Mouse (Mus musculus) liver, postnatal 0 days (tissue): Measurements from ENCODE around the gene Cbx4. TPM values are rescaled to one million over a fixed set of nuclear protein-coding genes. Genes with fewer than 3 reads are reported as not detected.

Experiments
- ATAC-seq: fragments of 200-750 bp; cut with Nextera tagmentation; 2 replicates; pipeline ENCODE4 v1.8.0; 2017; ENCODE audit warnings: mild to moderate bottlenecking, moderate library complexity
- DNase-seq: peaks from one replicate; pipeline ENCODE4 v3.0.0-alpha.2; 2016
- H3K27ac ChIP-seq: fragments of 300-500 bp; sonication (generic); 2 replicates; pipeline ENCODE4 v1.5.1; 2014; ENCODE audit warnings: antibody characterized with exemption, moderate library complexity, mild to moderate bottlenecking, low read depth
- H3K27me3 ChIP-seq: fragments of 300-500 bp; sonication (generic); 2 replicates; pipeline ENCODE4 v1.6.1; 2014; ENCODE audit warnings: low read length, control low read depth, mixed read lengths; ENCODE audit not compliant: insufficient read depth
- H3K36me3 ChIP-seq: fragments of 300-500 bp; sonication (generic); replicated peaks from 2 replicates; pipeline ENCODE4 v1.6.1; 2014; ENCODE audit warnings: mild to moderate bottlenecking, control low read depth, low read length, moderate library complexity, mixed read lengths; ENCODE audit not compliant: insufficient read depth
- H3K4me1 ChIP-seq: fragments of 300-500 bp; sonication (generic); 2 replicates; pipeline ENCODE4 v1.6.1; 2014; ENCODE audit warnings: antibody characterized with exemption, mild to moderate bottlenecking, control low read depth; ENCODE audit not compliant: insufficient read depth
- H3K4me2 ChIP-seq: fragments of 300-500 bp; sonication (generic); 2 replicates; pipeline ENCODE4 v1.6.1; 2014; ENCODE audit warnings: low read depth, mild to moderate bottlenecking, low read length, moderate library complexity, mixed read lengths
- H3K4me3 ChIP-seq: fragments of 300-500 bp; sonication (generic); 2 replicates; pipeline ENCODE4 v1.5.1; 2014; ENCODE audit warnings: low read depth, low read length
- H3K9ac ChIP-seq: fragments of 300-500 bp; sonication (generic); replicated peaks from 2 replicates; pipeline ENCODE4 v1.6.1; 2014; ENCODE audit warnings: mild to moderate bottlenecking, moderate library complexity
- H3K9me3 ChIP-seq: fragments of 300-500 bp; sonication (generic); 2 replicates; pipeline ENCODE4 v1.6.1; 2016; ENCODE audit warnings: mild to moderate bottlenecking, control low read depth, low read length, mixed read lengths
- CTCF ChIP-seq: sonication (generic); IDR thresholded peaks from 2 replicates; pipeline ENCODE4 v1.5.1; 2016; ENCODE audit warnings: antibody characterized with exemption, low read depth
- EP300 ChIP-seq: IDR thresholded peaks from 2 replicates; pipeline ENCODE4 v1.6.1; 2016; ENCODE audit warnings: antibody characterized with exemption, low read depth, mild to moderate bottlenecking
- WGBS: fragments of 180-500 bp; shearing (Covaris S2); extraction: QIAGEN DNeasy Blood & Tissue Kit; methylation state at CpG from one replicate; pipeline ENCODE4 v1.1.7; 2014; ENCODE audit not compliant: insufficient replicate concordance; 5-methylcytosine and 5-hydroxymethylcytosine counted together
- polyA plus RNA-seq: library from polyadenylated mRNA; unstranded; fragments of >200 nt; fragmentation: Nextera tagmentation; extraction: Ambion mirVana; gene quantifications from 2 replicates; pipeline ENCODE4 v1.2.1, GENCODE M21; 2015

Gene Cbx4
- polyA plus RNA-seq, 1 experiment from 2014 or later, result 2.8 TPM

GRCm38 (mm10) chr11:119055571-119056131, 30.4 kb downstream of the Cbx4 start:
- Histone ChIP-seq H3K36me3 (no peaks in the 10 kb centered on the region), H3K4me3 (peak overlapping the region; percentile 59), H3K4me2 (peak overlapping the region; percentile 96), H3K9me3 (no peaks in the 10 kb centered on the region), H3K27me3 (peaks cover 100% of the 10 kb centered on the region), H3K4me1 (peaks cover 50% of the 10 kb centered on the region), H3K9ac (no peak overlapping the region), H3K27ac (no peak overlapping the region)
- ATAC-seq (no peak), DNase-seq (no peak)
- 2% methylated on average over 32 of the region's 32 CpGs for WGBS
- no peak for TF ChIP-seq CTCF
- no peak for TF ChIP-seq EP300

DNA sequence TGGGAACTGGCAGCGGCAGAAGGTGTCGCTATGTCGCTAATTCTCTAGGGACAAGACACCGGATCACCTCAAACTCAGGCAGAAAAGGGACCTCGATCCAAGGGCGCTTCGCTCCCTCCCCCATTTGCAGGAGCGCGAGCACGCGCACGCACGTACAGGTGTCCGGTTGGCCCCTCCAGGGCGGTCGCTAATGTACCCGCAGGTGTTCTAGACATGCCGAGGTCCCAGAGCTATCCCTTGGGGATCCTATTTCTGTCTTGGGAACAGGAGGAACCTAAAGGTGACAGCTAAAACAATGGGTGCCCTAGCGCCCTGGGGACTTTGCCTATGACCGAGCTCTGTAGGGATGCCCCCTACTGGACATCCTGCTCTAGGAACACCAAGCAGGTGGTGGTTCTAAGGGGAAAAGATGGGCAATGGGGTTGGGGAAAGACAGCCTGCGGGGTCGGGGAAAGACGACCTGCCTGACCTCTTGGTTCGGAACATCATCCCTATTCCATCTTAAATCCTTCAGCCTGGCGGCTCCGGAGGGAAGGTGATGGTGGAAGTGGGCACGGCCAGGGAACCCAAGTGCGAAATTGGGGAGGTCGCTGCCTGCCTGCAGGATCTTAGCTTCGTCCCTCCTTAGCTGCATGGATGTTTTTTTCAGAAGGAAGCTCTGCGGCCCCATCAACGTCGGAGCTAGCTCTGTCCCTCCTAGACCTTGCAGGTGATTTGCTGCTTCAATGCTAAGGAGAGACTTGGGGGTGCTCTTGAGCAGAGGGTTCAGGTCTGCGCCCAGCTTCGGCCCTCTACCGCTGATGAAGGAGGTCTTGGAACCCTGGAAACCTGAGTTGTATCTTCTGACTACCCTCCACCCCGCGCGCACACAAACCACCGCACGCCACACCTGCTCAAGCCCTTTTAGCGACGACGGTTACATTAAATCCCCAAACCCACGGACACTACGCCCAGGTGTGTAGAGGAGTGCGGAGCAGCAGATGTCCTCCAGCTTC, 31.4 kb downstream of the Cbx4 start:
- TF ChIP-seq EP300 (no peak), CTCF (peak; percentile 61)
- H3K27me3 ChIP-seq, result peaks cover 100% of the 10 kb centered on the region
- peak; percentile 39 for DNase-seq
- ATAC-seq, result no peak
- H3K4me1 ChIP-seq, result peaks cover 50% of the 10 kb centered on the region
- no peak overlapping the region for H3K4me3 ChIP-seq
- 2% methylated on average over 47 of the region's 47 CpGs for WGBS
- no peaks in the 10 kb centered on the region for H3K9me3 ChIP-seq
- no peaks in the 10 kb centered on the region for H3K36me3 ChIP-seq
- no peak overlapping the region for H3K27ac ChIP-seq
- H3K4me2 ChIP-seq, result 0 out of 2 replicates have a peak overlapping the region, but pooled peaks have one; percentile 18
- H3K9ac ChIP-seq, result no peak overlapping the region

- Histone ChIP-seq H3K4me2 (peak overlapping the region; percentile 59; the same call in 1 of the 2 replicates), H3K27me3 (peaks cover 100% of the 10 kb centered on the region), H3K27ac (no peak overlapping the region), H3K36me3 (no peaks in the 10 kb centered on the region), H3K9me3 (no peaks in the 10 kb centered on the region), H3K4me1 (peaks cover 47% of the 10 kb centered on the region), H3K4me3 (0 out of 2 replicates have a peak overlapping the region, but pooled peaks have one; percentile 17), H3K9ac (no peak overlapping the region)
- 2% methylated on average over 34 of the region's 35 CpGs for WGBS
- ATAC-seq (no peak), DNase-seq (no peak)
- no peak for TF ChIP-seq EP300
- no peak for TF ChIP-seq CTCF
These were observed 32.2 kb downstream of the Cbx4 start for GRCm38 (mm10) chr11:119053738-119054350.

DNA sequence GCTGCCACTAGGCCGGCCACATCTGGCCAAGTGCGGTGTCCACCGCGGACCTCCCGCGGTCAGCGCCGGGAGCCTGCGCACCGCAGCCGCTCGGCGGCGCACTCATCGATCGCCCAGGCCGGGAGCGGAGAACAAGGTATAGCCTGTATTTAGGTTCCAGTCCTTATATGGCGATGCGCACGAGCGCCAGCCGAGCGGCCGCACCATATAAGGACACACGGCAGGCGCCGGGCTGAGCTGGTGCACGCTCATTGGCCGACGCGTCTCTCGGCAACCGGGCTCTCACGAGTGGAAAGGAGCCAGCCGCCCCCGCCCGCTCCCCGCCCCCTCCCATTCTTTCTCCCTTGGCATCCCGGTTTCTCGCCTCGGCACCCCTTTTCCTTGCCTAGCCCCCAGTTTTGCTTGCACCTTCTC, 32.8 kb downstream of the Cbx4 start:
- Histone ChIP-seq H3K36me3 (no peaks in the 10 kb centered on the region), H3K4me3 (peak overlapping the region; percentile 17; the same call in 1 of the 2 replicates), H3K4me1 (peaks cover 42% of the 10 kb centered on the region), H3K27me3 (peaks cover 100% of the 10 kb centered on the region), H3K4me2 (peak overlapping the region; percentile 59), H3K9me3 (no peaks in the 10 kb centered on the region), H3K9ac (no peak overlapping the region), H3K27ac (0 out of 2 replicates have a peak overlapping the region, but pooled peaks have one; percentile 11)
- peak; percentile 57 for ATAC-seq
- DNase-seq, result peak; percentile 76
- 1% methylated on average over 42 of the region's 42 CpGs for WGBS
- TF ChIP-seq CTCF, result peak; percentile 37
- no peak for TF ChIP-seq EP300

- Histone ChIP-seq H3K4me2 (peak overlapping the region; percentile 59), H3K4me3 (peak overlapping the region; percentile 17; the same call in 1 of the 2 replicates), H3K27me3 (peaks cover 100% of the 10 kb centered on the region), H3K9me3 (no peaks in the 10 kb centered on the region), H3K36me3 (no peaks in the 10 kb centered on the region), H3K9ac (no peak overlapping the region), H3K27ac (0 out of 2 replicates have a peak overlapping the region, but pooled peaks have one; percentile 11), H3K4me1 (peaks cover 40% of the 10 kb centered on the region)
- DNase-seq, result peak; percentile 63
- TF ChIP-seq CTCF (no peak), EP300 (no peak; the same call in 1 of the 2 replicates)
- ATAC-seq, result peak; percentile 66
- 7% methylated on average over 13 of the region's 13 CpGs for WGBS
These were observed 33.3 kb downstream of the Cbx4 start for GRCm38 (mm10) chr11:119052661-119053256.
